Mouse (Mus musculus): ENCODE measurements around the gene Ddx41. TPM values are rescaled to one million over a fixed set of nuclear protein-coding genes. Genes with fewer than 3 reads are reported as not detected.

Ddx41 gene
- polyA plus RNA-seq, 1 experiment from 2014 or later, result 57.0 TPM

DNA sequence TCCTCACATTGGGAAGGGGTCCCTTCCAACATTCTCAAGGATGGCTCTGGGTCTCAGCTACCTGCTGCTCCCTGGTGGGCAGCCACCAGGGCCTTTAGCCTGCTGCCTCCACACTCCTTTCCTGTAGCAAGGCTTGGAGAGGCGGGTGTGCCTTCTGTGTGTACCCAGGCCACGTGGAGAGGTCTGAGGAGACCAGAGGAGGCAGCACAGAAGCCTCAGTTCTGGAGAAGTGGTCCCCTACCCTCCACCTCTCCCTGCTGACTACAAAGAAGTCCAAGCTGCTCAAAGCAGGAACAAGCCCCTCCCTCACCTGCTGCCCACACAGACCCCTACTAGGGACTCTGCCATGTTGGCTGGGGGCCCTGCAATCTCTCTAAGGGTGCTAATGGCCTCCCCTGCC, 42.2 kb downstream of the Ddx41 start:
- WGBS, result 21% methylated on average over 2 of the region's 2 CpGs
- peaks cover 22% of the 10 kb centered on the region for H3K4me1 ChIP-seq (ENCODE audit: control insufficient read depth, insufficient read depth, low read length)
- no peak overlapping the region for H3K4me3 ChIP-seq (ENCODE audit: low read depth, low read length)
- no peaks in the 10 kb centered on the region for H3K27me3 ChIP-seq (ENCODE audit: control insufficient read depth, insufficient read depth, low read depth, low read length)
- no peak overlapping the region for H3K4me2 ChIP-seq (ENCODE audit: low read length)
- no peak overlapping the region for H3K9ac ChIP-seq (ENCODE audit: low read depth, low read length)
- no peaks in the 10 kb centered on the region for H3K9me3 ChIP-seq (replicated peaks; ENCODE audit: control insufficient read depth, low read length, poor library complexity, severe bottlenecking)
- H3K36me3 ChIP-seq (ENCODE audit: control insufficient read depth, insufficient read depth, low read length), result no peaks in the 10 kb centered on the region
- no peak for ATAC-seq
- H3K27ac ChIP-seq (ENCODE audit: low read length), result no peak overlapping the region

DNA sequence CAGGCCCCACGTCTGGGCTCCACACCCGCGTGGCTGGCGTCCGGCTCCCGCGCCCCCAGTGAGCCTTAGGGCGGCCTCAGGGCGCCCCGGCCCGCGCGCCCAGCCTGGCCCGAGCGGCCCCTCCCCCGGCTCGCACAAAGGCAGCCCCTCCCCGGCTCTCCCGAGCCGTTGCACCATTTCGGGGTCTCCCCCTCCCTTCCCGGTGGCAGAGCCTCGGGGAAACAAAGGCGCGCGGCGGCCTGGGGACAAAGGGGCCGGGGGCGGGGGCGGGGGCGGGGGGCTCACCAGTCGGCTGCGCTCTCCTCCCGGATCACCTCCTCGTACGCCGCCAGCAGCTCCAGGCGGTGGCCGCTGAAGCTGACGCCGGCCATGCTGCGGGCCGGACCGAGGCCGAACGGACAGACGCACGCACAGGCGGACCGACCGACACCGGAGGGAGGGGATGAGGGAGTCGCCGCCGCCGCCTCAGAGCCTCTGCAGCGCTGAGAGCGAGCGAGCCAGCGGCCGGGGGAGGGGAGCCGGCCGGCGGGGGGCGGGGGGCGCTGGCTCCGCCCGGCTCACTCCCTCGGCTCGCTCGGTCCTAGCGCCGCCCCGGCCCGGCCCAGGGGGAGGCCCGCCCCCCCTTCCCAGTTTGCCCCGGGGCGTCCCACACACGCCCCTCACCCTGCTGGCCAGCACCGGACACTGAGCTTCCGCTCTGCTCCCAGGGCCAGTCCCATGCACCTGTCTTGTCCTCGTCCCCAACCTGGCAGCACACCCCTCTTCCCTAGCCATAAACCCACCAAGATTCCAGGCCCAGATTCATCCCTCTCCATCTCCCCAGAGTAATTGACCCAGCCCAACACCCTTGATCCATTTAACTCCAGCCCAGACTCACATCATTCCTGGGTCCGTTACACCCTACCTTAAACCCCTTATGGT, 48.6 kb downstream of the Ddx41 start, which contains the start of gene Dbn1:
Dbn1 (minus strand) TSS at position 534 of the 921 bp plus-strand sequence.
- WGBS, result under 1% methylated on average over 30 of the region's 83 CpGs
- Histone ChIP-seq H3K9ac (ENCODE audit: low read depth, low read length) (peak within 1 kb of the TSS; percentile 100), H3K4me2 (ENCODE audit: low read length) (peak within 1 kb of the TSS; percentile 99), H3K4me1 (ENCODE audit: control insufficient read depth, insufficient read depth, low read length) (peaks cover 37% of the 10 kb centered on the region), H3K9me3 (replicated peaks; ENCODE audit: control insufficient read depth, low read length, poor library complexity, severe bottlenecking) (no peaks in the 10 kb centered on the region), H3K27ac (ENCODE audit: low read length) (peak within 1 kb of the TSS; percentile 100), H3K27me3 (ENCODE audit: control insufficient read depth, insufficient read depth, low read depth, low read length) (no peaks in the 10 kb centered on the region), H3K4me3 (ENCODE audit: low read depth, low read length) (peak within 1 kb of the TSS; percentile 83), H3K36me3 (ENCODE audit: control insufficient read depth, insufficient read depth, low read length) (no peaks in the 10 kb centered on the region)
- ATAC-seq, result peak; percentile 76

DNA sequence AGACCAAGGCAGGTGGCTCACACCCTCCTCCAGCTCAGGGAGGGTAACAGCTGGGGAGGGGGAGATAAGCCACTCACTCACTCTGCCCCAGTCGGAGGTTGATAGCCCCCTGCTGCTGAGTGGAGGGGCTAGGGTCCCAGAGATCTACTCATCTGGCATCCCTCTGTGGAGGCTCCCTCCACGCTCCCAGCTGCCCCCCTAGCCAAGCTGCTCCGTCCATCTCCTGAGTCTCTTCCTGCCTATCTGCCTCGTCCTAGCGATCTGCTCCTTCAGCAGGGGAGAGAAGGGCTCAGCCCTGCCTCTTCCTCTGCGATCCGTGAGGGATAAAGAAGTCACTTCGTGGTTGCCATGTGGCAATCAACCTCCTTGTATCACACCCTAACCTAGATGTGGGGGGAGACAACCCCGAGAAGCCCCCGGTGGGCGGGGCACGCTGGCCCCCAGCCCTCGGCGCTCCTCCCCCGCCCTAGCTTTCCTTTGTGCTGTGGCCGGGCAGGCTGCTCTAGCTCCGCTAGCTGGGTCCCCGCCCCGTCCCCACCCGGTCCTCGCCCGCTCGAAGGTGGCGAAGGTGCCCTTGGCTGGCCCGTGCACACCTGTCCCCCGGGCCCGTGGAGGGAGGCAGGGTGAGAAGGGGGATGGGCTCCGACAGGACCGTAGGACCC, 49.4 kb downstream of the Ddx41 start:
- peak overlapping the region; percentile 100 for H3K27ac ChIP-seq (ENCODE audit: low read length)
- no peaks in the 10 kb centered on the region for H3K27me3 ChIP-seq (ENCODE audit: control insufficient read depth, insufficient read depth, low read depth, low read length)
- peaks cover 43% of the 10 kb centered on the region for H3K4me1 ChIP-seq (ENCODE audit: control insufficient read depth, insufficient read depth, low read length)
- ATAC-seq, result peak; percentile 55
- peaks cover 5% of the 10 kb centered on the region for H3K36me3 ChIP-seq (ENCODE audit: control insufficient read depth, insufficient read depth, low read length)
- H3K4me3 ChIP-seq (ENCODE audit: low read depth, low read length), result peak overlapping the region; percentile 83
- H3K4me2 ChIP-seq (ENCODE audit: low read length), result peak overlapping the region; percentile 99
- H3K9ac ChIP-seq (ENCODE audit: low read depth, low read length), result peak overlapping the region; percentile 100
- H3K9me3 ChIP-seq (replicated peaks; ENCODE audit: control insufficient read depth, low read length, poor library complexity, severe bottlenecking), result no peaks in the 10 kb centered on the region
- WGBS, result under 1% methylated on average over 29 of the region's 29 CpGs

DNA sequence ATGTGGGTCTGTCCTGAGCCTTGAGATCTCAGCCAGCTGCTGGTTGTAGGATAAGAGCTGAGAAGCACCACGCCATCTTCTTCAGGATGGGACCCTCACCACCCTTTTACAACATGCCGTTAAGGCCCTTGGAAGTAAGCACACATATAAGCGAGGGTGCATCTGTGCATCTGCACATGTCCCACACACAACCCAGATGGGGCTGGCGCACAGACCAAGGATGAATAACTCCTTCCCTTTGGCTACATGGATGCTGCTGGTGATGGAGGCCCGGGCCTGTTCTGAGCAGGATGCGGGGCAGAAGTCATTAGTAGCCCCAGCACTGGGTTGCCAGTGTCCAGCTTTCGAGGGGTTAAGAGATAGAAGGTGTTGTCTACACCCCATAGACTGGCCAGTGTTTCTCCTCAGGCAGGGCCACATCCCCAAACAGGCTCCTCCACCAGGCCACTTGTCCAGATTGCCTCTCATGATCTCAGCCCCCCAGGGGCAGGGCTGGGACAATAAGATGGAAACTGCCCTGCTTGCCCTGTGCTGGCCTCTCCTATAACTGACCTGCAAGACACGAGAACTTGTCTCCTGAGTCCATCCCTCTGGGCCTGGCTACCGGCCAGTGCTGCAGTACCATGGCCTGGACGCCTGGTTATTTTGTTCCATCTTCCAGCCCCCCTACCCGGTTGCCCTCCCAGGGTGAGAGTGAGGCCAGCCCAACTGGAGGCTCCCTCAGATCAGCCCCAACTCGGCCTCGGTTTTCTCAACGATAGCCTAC, 50.2 kb downstream of the Ddx41 start:
- peak overlapping the region; percentile 100 for H3K27ac ChIP-seq (ENCODE audit: low read length)
- peak overlapping the region; percentile 100 for H3K9ac ChIP-seq (ENCODE audit: low read depth, low read length)
- H3K4me2 ChIP-seq (ENCODE audit: low read length), result peak overlapping the region; percentile 99
- no peaks in the 10 kb centered on the region for H3K9me3 ChIP-seq (replicated peaks; ENCODE audit: control insufficient read depth, low read length, poor library complexity, severe bottlenecking)
- ATAC-seq, result no peak
- H3K4me1 ChIP-seq (ENCODE audit: control insufficient read depth, insufficient read depth, low read length), result peaks cover 43% of the 10 kb centered on the region
- no peaks in the 10 kb centered on the region for H3K27me3 ChIP-seq (ENCODE audit: control insufficient read depth, insufficient read depth, low read depth, low read length)
- 21% methylated on average over 14 of the region's 14 CpGs for whole genome bisulfite sequencing
- peaks cover 13% of the 10 kb centered on the region for H3K36me3 ChIP-seq (ENCODE audit: control insufficient read depth, insufficient read depth, low read length)
- H3K4me3 ChIP-seq (ENCODE audit: low read depth, low read length), result peak overlapping the region; percentile 83

DNA sequence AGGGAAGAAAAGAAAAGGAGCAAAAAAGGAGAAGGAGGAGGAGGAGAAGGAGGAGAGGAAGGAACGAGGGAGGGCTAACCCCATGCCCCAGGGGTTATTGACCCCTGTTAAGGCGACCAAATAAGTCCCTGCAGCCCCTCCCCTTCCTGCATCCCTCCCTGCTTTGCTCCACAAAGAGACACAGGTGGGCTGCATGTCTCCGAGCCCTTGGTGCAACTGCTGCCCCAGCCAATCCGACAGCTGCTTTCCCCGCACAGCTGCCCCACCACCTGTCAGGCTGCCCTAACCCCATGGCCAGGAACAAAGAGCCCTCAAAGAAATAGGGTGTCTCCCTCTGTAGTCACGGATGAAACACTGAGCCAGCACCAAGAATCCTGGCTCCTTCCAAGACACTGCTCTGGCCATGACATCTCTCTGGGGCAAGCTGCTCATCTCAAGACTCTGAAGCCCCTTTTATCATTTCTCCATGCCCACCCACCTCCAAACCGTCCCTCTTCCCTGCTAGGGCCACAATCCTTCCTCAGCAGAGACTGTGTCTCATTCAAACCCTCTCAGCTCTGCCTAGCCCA, 51.9 kb downstream of the Ddx41 start:
- Histone ChIP-seq H3K27ac (ENCODE audit: low read length) (peak overlapping the region; percentile 100), H3K27me3 (ENCODE audit: control insufficient read depth, insufficient read depth, low read depth, low read length) (no peaks in the 10 kb centered on the region), H3K4me3 (ENCODE audit: low read depth, low read length) (peak overlapping the region; percentile 83), H3K36me3 (ENCODE audit: control insufficient read depth, insufficient read depth, low read length) (peaks cover 28% of the 10 kb centered on the region), H3K4me1 (ENCODE audit: control insufficient read depth, insufficient read depth, low read length) (peaks cover 43% of the 10 kb centered on the region), H3K9me3 (replicated peaks; ENCODE audit: control insufficient read depth, low read length, poor library complexity, severe bottlenecking) (no peaks in the 10 kb centered on the region), H3K9ac (ENCODE audit: low read depth, low read length) (peak overlapping the region; percentile 100), H3K4me2 (ENCODE audit: low read length) (peak overlapping the region; percentile 99)
- ATAC-seq, result no peak
- WGBS, result 6% methylated on average over 7 of the region's 7 CpGs

DNA sequence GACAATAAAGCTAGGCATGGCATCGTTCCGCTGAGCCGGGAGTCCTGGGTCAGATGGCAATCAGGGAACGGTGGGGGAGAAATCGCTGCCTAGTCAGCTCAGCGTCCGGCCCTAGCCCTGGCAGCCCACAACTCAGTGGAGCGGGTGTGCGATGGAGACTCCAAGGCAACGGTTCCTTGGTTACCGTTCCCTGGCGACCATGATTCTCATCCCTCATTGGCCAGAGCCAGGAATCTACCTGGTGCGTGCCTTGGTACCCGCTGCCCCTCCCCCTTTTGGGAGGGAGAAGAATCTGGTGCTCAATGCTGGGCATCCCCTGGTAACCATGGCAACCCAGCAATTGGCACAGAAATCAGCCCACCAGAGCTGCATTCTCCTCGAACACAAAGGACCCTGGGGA, 52.9 kb downstream of the Ddx41 start:
- Histone ChIP-seq H3K36me3 (ENCODE audit: control insufficient read depth, insufficient read depth, low read length) (peaks cover 30% of the 10 kb centered on the region), H3K4me2 (ENCODE audit: low read length) (peak overlapping the region; percentile 99), H3K4me3 (ENCODE audit: low read depth, low read length) (peak overlapping the region; percentile 83), H3K27me3 (ENCODE audit: control insufficient read depth, insufficient read depth, low read depth, low read length) (no peaks in the 10 kb centered on the region), H3K27ac (ENCODE audit: low read length) (peak overlapping the region; percentile 100), H3K9ac (ENCODE audit: low read depth, low read length) (peak overlapping the region; percentile 100), H3K9me3 (replicated peaks; ENCODE audit: control insufficient read depth, low read length, poor library complexity, severe bottlenecking) (no peaks in the 10 kb centered on the region), H3K4me1 (ENCODE audit: control insufficient read depth, insufficient read depth, low read length) (peaks cover 40% of the 10 kb centered on the region)
- WGBS, result under 1% methylated on average over 15 of the region's 15 CpGs
- ATAC-seq, result peak; percentile 87

DNA sequence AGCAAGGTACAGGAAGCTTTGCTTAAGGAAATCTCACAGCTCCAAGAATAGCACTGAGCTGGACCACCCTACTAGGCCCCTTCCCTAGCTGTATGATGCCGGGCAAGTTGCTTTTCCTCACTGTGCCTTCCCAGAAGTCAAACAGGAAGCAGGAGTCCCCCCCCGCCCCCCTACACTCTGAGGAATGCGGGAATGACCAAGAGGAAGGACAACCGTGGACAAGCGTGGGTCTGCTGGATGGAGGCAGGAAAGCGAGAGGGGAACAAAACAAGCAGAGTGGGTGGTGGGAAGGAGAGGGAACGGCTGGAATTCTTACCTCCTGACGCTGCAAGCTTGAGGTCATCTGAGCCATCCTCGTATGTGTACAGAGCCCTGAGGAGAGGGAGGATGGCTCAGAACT, 53.4 kb downstream of the Ddx41 start:
- WGBS, result 34% methylated on average over 9 of the region's 9 CpGs
- Histone ChIP-seq H3K27me3 (ENCODE audit: control insufficient read depth, insufficient read depth, low read depth, low read length) (no peaks in the 10 kb centered on the region), H3K27ac (ENCODE audit: low read length) (peak overlapping the region; percentile 100), H3K9ac (ENCODE audit: low read depth, low read length) (peak overlapping the region; percentile 47), H3K9me3 (replicated peaks; ENCODE audit: control insufficient read depth, low read length, poor library complexity, severe bottlenecking) (no peaks in the 10 kb centered on the region), H3K4me3 (ENCODE audit: low read depth, low read length) (peak overlapping the region; percentile 83), H3K4me2 (ENCODE audit: low read length) (peak overlapping the region; percentile 99), H3K36me3 (ENCODE audit: control insufficient read depth, insufficient read depth, low read length) (peaks cover 30% of the 10 kb centered on the region), H3K4me1 (ENCODE audit: control insufficient read depth, insufficient read depth, low read length) (peaks cover 35% of the 10 kb centered on the region)
- ATAC-seq, result no peak; the same call in 1 of the 2 replicates

DNA sequence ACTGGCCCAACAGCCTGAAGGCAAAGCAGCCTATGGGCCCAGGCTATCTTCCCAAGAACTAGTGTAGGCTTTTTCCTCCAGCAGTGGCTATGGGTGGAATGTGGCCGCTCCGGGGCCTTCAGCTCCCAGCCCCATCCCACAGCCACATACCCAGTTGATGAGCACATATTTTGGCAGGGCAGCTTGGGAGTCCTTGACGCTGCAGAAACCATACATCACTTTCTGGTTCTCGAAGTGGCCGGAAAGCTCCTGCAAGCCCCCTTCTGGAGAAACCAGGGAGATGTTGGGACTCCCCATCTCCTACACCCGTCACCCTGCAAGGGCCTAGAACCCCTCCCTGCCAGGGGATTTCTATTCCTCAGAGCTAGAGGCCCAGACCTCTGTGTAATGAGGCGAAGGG, 53.9 kb downstream of the Ddx41 start:
- 75% methylated on average over 7 of the region's 7 CpGs for WGBS
- peak overlapping the region; percentile 100 for H3K27ac ChIP-seq (ENCODE audit: low read length)
- H3K36me3 ChIP-seq (ENCODE audit: control insufficient read depth, insufficient read depth, low read length), result peaks cover 33% of the 10 kb centered on the region

More for the DNA sequence above, 53.9 kb downstream of the Ddx41 start:
- no peak for ATAC-seq
- H3K4me3 ChIP-seq (ENCODE audit: low read depth, low read length), result peak overlapping the region; percentile 83; the same call in 1 of the 2 replicates
- no peaks in the 10 kb centered on the region for H3K27me3 ChIP-seq (ENCODE audit: control insufficient read depth, insufficient read depth, low read depth, low read length)
- H3K4me2 ChIP-seq (ENCODE audit: low read length), result peak overlapping the region; percentile 99
- H3K9ac ChIP-seq (ENCODE audit: low read depth, low read length), result 0 out of 2 replicates have a peak overlapping the region, but pooled peaks have one; percentile 18
- H3K9me3 ChIP-seq (replicated peaks; ENCODE audit: control insufficient read depth, low read length, poor library complexity, severe bottlenecking), result no peaks in the 10 kb centered on the region
- peaks cover 34% of the 10 kb centered on the region for H3K4me1 ChIP-seq (ENCODE audit: control insufficient read depth, insufficient read depth, low read length)

All from midbrain, embryonic 16.5 days (tissue).